Mouse (Mus musculus) activated CD4-positive, CD25-positive, alpha-beta regulatory T cell, adult 9 weeks (primary cell): ENCODE data around the gene Klhl12. TPM values are rescaled to one million over a fixed set of nuclear protein-coding genes. Genes with fewer than 3 reads are reported as not detected.

Experiments
- polyA plus RNA-seq: library from polyadenylated mRNA; unstranded; fragments of 100-300 nt; shearing (Covaris generic); gene quantifications from one replicate; pipeline ENCODE4 v1.2.1, GENCODE M21; 2017

Klhl12 gene
- 17.4 TPM for polyA plus RNA-seq

GRCm38 (mm10) chr1:134454904-134455824, at the start of gene Klhl12:
TSS of gene Klhl12 (plus strand) at chr1:134455531.

GRCm38 (mm10) chr1:134415168-134415831, 40.0 kb upstream of the Klhl12 start, which contains the start of gene Adipor1:
TSS of gene Adipor1 (plus strand) at chr1:134415378.

GRCm38 (mm10) chr1:134494428-134495215, 39.3 kb downstream of the Klhl12 start, which contains the start of gene Rabif:
TSS of gene Rabif (plus strand) at chr1:134494648.

Other genes with a start within 250 kb of the Klhl12 start
- not detected for gene Adora1, start 220.1 kb upstream of the Klhl12 start, polyA plus RNA-seq
- not detected for gene Myog, start 165.5 kb upstream of the Klhl12 start, polyA plus RNA-seq
- 0.17 TPM for gene Ppfia4, start 122.6 kb upstream of the Klhl12 start, polyA plus RNA-seq
- gene Tmem183a, start 93.6 kb upstream of the Klhl12 start, polyA plus RNA-seq, result 56.0 TPM
- gene 4933406M09Rik, start 69.6 kb upstream of the Klhl12 start, polyA plus RNA-seq, result not detected
- 26.4 TPM for gene Cyb5r1, start 50.0 kb upstream of the Klhl12 start, polyA plus RNA-seq
- gene Adipor1, start 40.2 kb upstream of the Klhl12 start, polyA plus RNA-seq, result 35.4 TPM
- 45.6 TPM for gene Rabif, start 39.1 kb downstream of the Klhl12 start, polyA plus RNA-seq
- not detected for gene Mgat4e, start 94.2 kb downstream of the Klhl12 start, polyA plus RNA-seq
- 19.8 TPM for gene Kdm5b, start 104.6 kb downstream of the Klhl12 start, polyA plus RNA-seq
- not detected for gene Syt2, start 191.1 kb downstream of the Klhl12 start, polyA plus RNA-seq